In genomic region chr16:72664806-72665205, GRCm38 (mm10) we compare ENCODE assay signal across 9 mouse cellular contexts.
DNase-seq lines count a peak whose midpoint lies in the region; ATAC-seq and TF ChIP-seq lines count a peak whose summit lies in the region.
"Had no signal": no experiment of that assay in that cellular context is flagged by ENCODE, and none has a peak within 500 bp of the region (broad histone marks: within the 10 kb centered on the region; RNA-seq: fewer than 3 reads in every experiment).

No protein-coding gene starts in this region.

- no peaks in the 10 kb centered on the region for H3K27me3 ChIP-seq in kidney, embryonic 14.5 days (ENCODE audit: control insufficient read depth, insufficient read depth, low read length)
- H3K27me3 ChIP-seq in embryonic facial prominence, embryonic 12.5 days: no peaks in the 10 kb centered on the region
- no peaks in the 10 kb centered on the region for H3K27me3 ChIP-seq in intestine, embryonic 15.5 days (replicated peaks)
- H3K27me3 ChIP-seq in myocyte (ENCODE audit: control insufficient read depth, insufficient read depth, insufficient read length): no peaks in the 10 kb centered on the region

- no peaks in the 10 kb centered on the region for H3K36me3 ChIP-seq in kidney, embryonic 14.5 days (ENCODE audit: control insufficient read depth, insufficient read depth, low read length)
- no peaks in the 10 kb centered on the region for H3K36me3 ChIP-seq in embryonic facial prominence, embryonic 12.5 days
- H3K36me3 ChIP-seq in intestine, embryonic 15.5 days: no peaks in the 10 kb centered on the region
- no peaks in the 10 kb centered on the region for H3K36me3 ChIP-seq in myocyte (ENCODE audit: control insufficient read depth, insufficient read depth)

- intact Hi-C loops in left cerebral cortex, postnatal 10 days (cut with DNase I): loop anchor here (5.0 kb wide), 1 partner anchor 312 kb away; no protein-coding TSS in a partner anchor

- H3K9ac ChIP-seq in kidney, embryonic 14.5 days (ENCODE audit: low read depth, low read length): peak overlapping the region; percentile 77
- H3K9ac ChIP-seq in embryonic facial prominence, embryonic 12.5 days: peak overlapping the region; percentile 89
- peak overlapping the region; percentile 69; the same call in 1 of the 2 replicates for H3K9ac ChIP-seq in intestine, embryonic 15.5 days

- DNase-seq in kidney, postnatal 25 days: no peak
- DNase-seq in left cerebral cortex, postnatal 10 days (ENCODE audit: extremely low spot score in 1 of 2, low spot score in 2 of 2): no peak
- DNase-seq: right cerebral cortex, postnatal 25 days had no signal

- H3K4me1 ChIP-seq in kidney, embryonic 14.5 days (ENCODE audit: control insufficient read depth, insufficient read depth, low read length): peaks cover 14% of the 10 kb centered on the region
- H3K4me1 ChIP-seq in embryonic facial prominence, embryonic 12.5 days: peaks cover 22% of the 10 kb centered on the region
- no peaks in the 10 kb centered on the region for H3K4me1 ChIP-seq in intestine, embryonic 15.5 days (replicated peaks)

- 8% methylated on average over 4 of the region's 4 CpGs for WGBS in kidney, embryonic 14.5 days
- WGBS in embryonic facial prominence, embryonic 12.5 days: 3% methylated on average over 4 of the region's 4 CpGs
- WGBS in intestine, embryonic 15.5 days: 30% methylated on average over 4 of the region's 4 CpGs

- H3K4me3 ChIP-seq in kidney, embryonic 14.5 days (ENCODE audit: low read length): peak overlapping the region; percentile 86
- peak overlapping the region; percentile 87 for H3K4me3 ChIP-seq in embryonic facial prominence, embryonic 12.5 days
- H3K4me3 ChIP-seq in intestine, embryonic 15.5 days (replicated peaks): peak overlapping the region; percentile 76
- peak overlapping the region; percentile 55 for H3K4me3 ChIP-seq in myocyte

- H3K79me2 ChIP-seq in myocyte (ENCODE audit: control insufficient read depth, insufficient read depth): peaks cover 19% of the 10 kb centered on the region

- no peak for TF ChIP-seq POLR2A in myocyte (IDR thresholded peaks at IDR 0.05; ENCODE audit: insufficient read length, low read depth)

- H3ac ChIP-seq in myocyte (ENCODE audit: control insufficient read depth, insufficient read length): no peak overlapping the region

- H3K27ac ChIP-seq in kidney, embryonic 14.5 days (ENCODE audit: low read depth, low read length): no peak overlapping the region
- H3K27ac ChIP-seq in embryonic facial prominence, embryonic 12.5 days: peak overlapping the region; percentile 97
- H3K27ac ChIP-seq in intestine, embryonic 15.5 days: no peak overlapping the region

- peak overlapping the region; percentile 67 for H3K4me2 ChIP-seq in kidney, embryonic 14.5 days (replicated peaks; ENCODE audit: low read depth, low read length)
- peak overlapping the region; percentile 67 for H3K4me2 ChIP-seq in embryonic facial prominence, embryonic 12.5 days (replicated peaks)
- peak overlapping the region; percentile 89 for H3K4me2 ChIP-seq in intestine, embryonic 15.5 days (replicated peaks)
- H3K4me2 ChIP-seq in myocyte (ENCODE audit: low read depth): peak overlapping the region; percentile 63

- peak; percentile 13; the same call in 1 of the 2 replicates for ATAC-seq in kidney, embryonic 14.5 days (ENCODE audit: low FRiP score, low TSS enrichment)
- ATAC-seq in embryonic facial prominence, embryonic 12.5 days (ENCODE audit: insufficient number of reproducible peaks, insufficient read depth, low FRiP score, low TSS enrichment): no peak
- ATAC-seq in intestine, embryonic 15.5 days: no peak
- no peak for ATAC-seq in monocyte, adult 5-6 weeks (replicated peaks; ENCODE audit: insufficient number of reproducible peaks, low FRiP score, low TSS enrichment, poor library complexity, severe bottlenecking)
- no peak for ATAC-seq in inflammation-experienced regulatory T-cells, adult 6 months

- H3K9me3 ChIP-seq in kidney, embryonic 14.5 days (ENCODE audit: control insufficient read depth, low read length): no peaks in the 10 kb centered on the region
- no peaks in the 10 kb centered on the region for H3K9me3 ChIP-seq in embryonic facial prominence, embryonic 12.5 days
- H3K9me3 ChIP-seq in intestine, embryonic 15.5 days: no peaks in the 10 kb centered on the region

TF ChIP-seq in myocyte, 11 proteins besides CTCF, POLR2A, EP300 and RAD21:
- TF ChIP-seq USF1 (IDR thresholded peaks at IDR 0.05; ENCODE audit: low read depth) (no peak), CEBPB (IDR thresholded peaks at IDR 0.05; ENCODE audit: insufficient read depth, poor library complexity, severe bottlenecking) (no peak), TCF12 (IDR thresholded peaks at IDR 0.05; ENCODE audit: insufficient read depth, poor library complexity, severe bottlenecking) (no peak), MYOG (IDR thresholded peaks at IDR 0.05; ENCODE audit: control insufficient read depth in 1 of 3, insufficient read depth in 1 of 3, insufficient read length in 2 of 3, low read depth in 2 of 3) (no peak), MAX (IDR thresholded peaks at IDR 0.05; ENCODE audit: low read depth) (no peak), TCF3 (IDR thresholded peaks at IDR 0.05; ENCODE audit: insufficient read length, low read depth) (no peak), SRF (IDR thresholded peaks at IDR 0.05; ENCODE audit: control insufficient read depth, insufficient read length, low read depth) (no peak), E2F4 (IDR thresholded peaks at IDR 0.05; ENCODE audit: insufficient read depth) (no peak), REST (IDR thresholded peaks at IDR 0.05; ENCODE audit: insufficient read depth, insufficient read length) (no peak), POLR2AphosphoS2 (IDR thresholded peaks at IDR 0.05; ENCODE audit: insufficient read length, low read depth) (no peak), MYOD1 (IDR thresholded peaks at IDR 0.05; ENCODE audit: control insufficient read depth in 1 of 3, insufficient read length in 2 of 3, low read depth in 2 of 3) (no peak)
TF ChIP-seq in myocyte: peak in this region for 0.
